Mouse (Mus musculus): ENCODE results near the gene Atp8b4.
A peak's percentile ranks its signal among the peaks of the same experiment; 100 is the strongest.
"Not testable (repeated sequence)": the region's sequence is repeated elsewhere in the genome, so short reads cannot be mapped to it uniquely, and the experiment has no call there.

Atp8b4 gene

DNA sequence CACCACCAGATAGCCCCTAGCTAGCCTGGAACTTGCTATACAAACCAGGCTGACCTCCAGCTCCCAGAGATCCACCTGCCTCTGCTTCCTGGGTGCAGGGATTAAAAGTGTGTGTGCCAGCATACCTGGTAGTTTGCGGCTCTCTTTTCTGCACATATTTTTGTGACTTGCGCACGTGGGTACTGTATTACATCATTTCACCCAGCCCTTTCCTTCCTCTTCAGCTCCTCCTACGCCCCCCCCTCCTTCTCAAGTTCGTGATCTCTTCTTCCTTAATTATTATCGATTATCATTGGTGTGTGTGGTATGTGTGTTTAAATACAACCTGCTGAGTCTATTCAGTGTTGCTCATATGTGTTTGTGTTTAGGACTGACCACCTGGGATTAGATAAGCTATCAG lies at the start of gene Atp8b4:
Gene Atp8b4, minus strand, starts transcription at position 154 of the 400 bp plus-strand sequence.
- DNase-seq (ENCODE audit: low spot score in 2 of 2), result no peak

DNA sequence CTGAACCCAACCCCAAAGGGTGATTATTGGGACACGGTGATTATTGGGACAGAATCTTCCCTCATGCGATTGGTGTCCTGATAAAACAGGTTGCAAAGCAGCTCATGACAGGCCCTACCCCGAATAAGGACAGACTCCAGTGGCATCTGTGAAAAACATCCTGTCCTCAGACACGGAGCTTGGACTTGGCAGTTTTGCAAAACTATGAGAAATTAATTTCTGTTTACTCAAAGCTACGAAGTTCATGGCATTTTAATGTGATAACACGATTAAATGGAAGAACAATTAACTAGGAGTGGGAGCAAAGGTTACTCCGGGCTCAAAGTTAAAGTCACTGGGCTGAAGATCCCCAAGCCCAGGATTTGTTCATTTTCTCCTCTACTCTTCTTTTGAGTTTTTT lies 49.2 kb upstream of the Atp8b4 start:
- DNase-seq (ENCODE audit: low spot score in 2 of 2), result no peak

DNA sequence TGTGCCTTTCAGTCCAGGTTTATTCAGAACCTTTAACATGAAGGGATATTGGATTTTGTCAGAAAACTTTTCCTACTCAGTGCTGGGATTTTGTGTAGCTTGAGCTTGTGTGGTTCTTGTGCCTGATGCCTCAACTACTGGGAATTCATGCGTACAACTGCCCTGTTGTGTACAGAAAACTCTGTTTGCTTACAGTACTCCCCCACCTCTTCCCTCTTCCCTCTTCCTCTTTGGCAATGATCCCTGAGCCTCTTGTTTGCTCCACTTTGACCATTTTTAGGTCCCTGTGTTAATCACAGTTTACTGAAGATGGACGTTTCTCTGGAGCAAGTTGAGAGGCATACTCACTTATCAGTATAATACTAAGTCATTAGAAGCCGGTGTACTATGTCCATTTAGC lies 45.9 kb upstream of the Atp8b4 start:
- no peak for DNase-seq (ENCODE audit: low spot score in 2 of 2)

DNA sequence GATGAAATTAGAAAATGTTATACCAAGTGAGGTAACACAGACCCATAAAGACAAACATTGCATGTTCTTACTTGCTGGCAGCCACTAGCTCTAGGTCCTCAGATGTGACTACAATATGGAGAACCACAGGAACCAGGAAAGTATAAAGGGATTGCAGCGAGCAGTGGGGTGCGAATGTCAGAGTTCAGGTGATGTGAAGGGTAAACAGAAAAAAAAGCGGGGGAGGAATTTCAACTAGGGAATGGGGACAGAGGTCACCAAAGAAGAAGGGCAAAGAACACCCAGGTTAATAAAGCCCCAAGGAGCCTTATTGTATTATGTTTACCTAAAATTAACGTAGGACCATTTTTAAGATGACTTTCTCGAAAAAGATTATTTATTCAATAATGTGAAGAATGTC lies 44.8 kb upstream of the Atp8b4 start:
- DNase-seq (ENCODE audit: low spot score in 2 of 2), result no peak

DNA sequence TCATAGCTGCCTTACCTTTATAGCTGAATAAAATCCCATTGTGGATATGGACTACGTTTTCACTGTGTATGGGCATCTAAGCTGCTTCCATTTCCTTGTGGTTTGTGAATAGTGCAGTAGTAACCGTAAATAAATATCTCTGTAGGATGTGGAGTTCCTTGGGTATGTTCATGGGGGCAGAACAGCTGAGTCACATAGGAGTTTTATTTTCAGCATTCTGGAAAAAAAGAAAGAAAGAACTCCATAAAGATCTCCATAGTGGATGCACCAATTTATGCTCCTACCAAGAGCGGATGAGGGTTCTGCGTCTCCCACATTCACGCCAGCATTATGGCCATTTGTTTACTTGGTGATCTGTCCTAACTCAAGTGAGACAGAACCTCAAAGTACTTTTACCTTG lies 41.7 kb upstream of the Atp8b4 start:
- no peak for DNase-seq (ENCODE audit: low spot score in 2 of 2)

- no peak for DNase-seq (ENCODE audit: low spot score in 2 of 2)
Observed at GRCm38 (mm10) chr2:126540390-126540925, 40.0 kb upstream of the Atp8b4 start.

GRCm38 (mm10) chr2:126537654-126538053 lies 37.2 kb upstream of the Atp8b4 start:
- DNase-seq (ENCODE audit: low spot score in 2 of 2), result no peak

DNA sequence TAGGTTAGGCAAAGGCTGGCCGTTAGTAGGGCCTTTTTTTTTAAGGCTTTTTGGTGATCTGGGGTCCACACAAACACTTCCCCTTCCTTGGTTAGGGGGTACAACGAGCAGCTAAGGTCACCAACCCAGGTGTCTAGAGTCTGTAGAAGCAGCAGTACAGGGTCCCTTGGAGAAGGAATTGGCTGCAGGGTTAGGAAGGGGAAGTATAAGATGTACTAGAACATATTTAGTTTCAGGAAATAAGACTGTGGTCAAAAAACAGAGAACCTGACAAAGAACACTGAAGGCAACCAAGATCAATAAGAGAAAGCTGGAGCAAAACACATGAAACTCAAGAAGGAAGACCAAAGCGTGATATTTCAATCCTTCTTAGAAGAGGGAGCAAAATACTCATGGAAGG lies 30.1 kb upstream of the Atp8b4 start:
- DNase-seq (ENCODE audit: low spot score in 2 of 2), result no peak

GRCm38 (mm10) chr2:126527461-126527860 lies 27.0 kb upstream of the Atp8b4 start:
- DNase-seq (ENCODE audit: low spot score in 2 of 2), result no peak

- no peak for DNase-seq (ENCODE audit: low spot score in 2 of 2)
Observed at GRCm38 (mm10) chr2:126524271-126524670, 23.8 kb upstream of the Atp8b4 start.

- not testable (repeated sequence) for DNase-seq (ENCODE audit: low spot score in 2 of 2)
Observed at GRCm38 (mm10) chr2:126523101-126523745, 22.7 kb upstream of the Atp8b4 start.

DNA sequence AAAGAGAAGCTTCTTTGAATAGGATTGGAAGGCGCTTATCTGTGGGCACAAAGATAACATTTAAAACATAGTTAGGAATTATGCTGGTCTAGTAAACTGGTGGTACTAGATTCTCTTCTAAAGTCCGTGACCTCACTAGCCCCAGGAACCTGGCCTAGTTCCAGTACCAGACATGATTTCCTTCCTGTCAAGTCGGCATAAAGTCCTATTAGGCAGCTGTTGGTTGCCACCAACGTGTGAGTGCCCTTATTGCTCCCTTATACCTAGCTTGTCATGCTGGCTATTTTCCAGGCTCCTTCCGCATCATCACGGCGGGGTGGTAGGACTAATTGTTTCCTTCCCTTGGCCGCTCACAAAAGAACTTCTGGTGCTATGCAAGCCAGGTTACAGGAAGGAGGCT lies 21.6 kb upstream of the Atp8b4 start:
- no peak for DNase-seq (ENCODE audit: low spot score in 2 of 2)

DNA sequence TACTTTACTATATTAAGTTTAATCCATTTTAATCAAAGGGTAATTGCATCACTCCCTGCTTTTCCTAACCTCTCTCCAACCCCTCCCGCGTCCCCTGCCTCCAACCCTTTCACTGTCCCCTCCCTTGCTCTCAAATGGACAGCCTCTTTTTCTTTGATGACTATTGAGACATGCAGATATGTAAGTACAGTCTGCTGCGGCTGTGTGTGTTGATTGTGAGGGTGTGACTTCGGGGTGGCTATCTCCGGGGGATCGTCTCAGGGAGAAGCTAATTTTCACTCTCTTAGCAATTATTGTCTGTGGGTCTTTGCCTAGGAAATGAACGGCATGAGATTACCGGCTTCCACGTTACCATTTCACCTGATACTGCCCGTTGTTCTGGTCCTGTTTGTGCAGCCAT lies 21.0 kb upstream of the Atp8b4 start:
- no peak for DNase-seq (ENCODE audit: low spot score in 2 of 2)

GRCm38 (mm10) chr2:126520828-126521227 lies 20.4 kb upstream of the Atp8b4 start:
- DNase-seq (ENCODE audit: low spot score in 2 of 2), result no peak

- DNase-seq (ENCODE audit: low spot score in 2 of 2), result no peak
Observed at GRCm38 (mm10) chr2:126519872-126520581, 19.6 kb upstream of the Atp8b4 start.

DNA sequence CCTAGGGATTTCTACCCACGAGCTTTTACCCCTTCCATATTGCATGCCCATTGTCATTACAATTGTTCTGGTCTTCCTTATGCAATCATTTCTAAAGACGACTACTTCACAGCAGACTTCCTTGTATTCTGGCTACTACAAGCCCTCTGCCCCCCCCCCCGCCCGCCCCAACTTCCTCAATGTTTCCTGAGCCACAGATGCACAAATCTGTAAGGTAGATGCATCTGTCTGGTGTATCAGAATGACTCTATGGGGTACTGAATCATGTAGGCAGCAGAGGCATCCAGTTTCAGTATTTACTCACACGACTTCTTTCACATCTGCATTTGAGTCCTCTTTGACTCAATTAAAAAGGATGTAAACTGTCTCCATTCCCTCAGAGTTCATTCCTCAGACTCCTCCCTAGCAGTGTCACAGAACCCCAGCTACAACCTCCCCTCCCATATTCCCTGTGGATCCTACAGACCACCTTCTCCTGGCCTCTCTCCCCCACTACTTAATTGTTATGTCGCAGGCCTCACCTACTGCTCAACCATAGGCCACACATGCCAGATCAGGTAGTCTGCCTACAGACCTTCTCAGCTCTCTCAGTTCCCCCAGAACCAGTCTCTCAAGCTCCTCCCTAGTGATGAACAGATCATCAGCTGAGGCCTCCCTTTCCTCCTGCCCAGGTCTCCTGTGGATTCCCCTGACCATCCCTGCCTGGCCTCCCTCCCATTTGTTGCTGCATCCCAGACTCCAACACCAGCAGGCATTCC lies 14.8 kb upstream of the Atp8b4 start:
- DNase-seq (ENCODE audit: low spot score in 2 of 2), result no peak

GRCm38 (mm10) chr2:126508228-126508627 lies 7.8 kb upstream of the Atp8b4 start:
- DNase-seq (ENCODE audit: low spot score in 2 of 2), result no peak

GRCm38 (mm10) chr2:126507477-126507876 lies 7.0 kb upstream of the Atp8b4 start:
- DNase-seq (ENCODE audit: low spot score in 2 of 2), result no peak

DNA sequence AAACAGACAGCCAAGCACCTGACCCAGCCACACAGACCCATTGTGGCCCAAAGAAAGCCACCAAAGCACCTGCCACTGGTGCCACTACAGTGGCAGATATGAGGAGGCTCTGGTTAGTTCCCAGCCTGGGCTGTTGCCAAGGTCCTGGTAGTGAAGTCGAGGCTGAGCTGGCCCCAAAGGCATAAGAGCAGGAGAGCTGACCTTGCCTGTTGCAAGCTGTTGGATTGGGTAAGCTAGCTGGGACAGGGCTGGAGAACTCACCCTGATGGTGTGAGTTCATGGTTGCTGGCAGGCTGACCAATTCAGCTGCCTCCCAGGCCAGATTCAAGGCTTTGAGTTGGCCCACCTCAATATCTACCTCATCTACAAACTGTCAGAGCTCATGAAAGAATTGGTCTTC lies 4.7 kb upstream of the Atp8b4 start:
- DNase-seq (ENCODE audit: low spot score in 2 of 2), result no peak

DNA sequence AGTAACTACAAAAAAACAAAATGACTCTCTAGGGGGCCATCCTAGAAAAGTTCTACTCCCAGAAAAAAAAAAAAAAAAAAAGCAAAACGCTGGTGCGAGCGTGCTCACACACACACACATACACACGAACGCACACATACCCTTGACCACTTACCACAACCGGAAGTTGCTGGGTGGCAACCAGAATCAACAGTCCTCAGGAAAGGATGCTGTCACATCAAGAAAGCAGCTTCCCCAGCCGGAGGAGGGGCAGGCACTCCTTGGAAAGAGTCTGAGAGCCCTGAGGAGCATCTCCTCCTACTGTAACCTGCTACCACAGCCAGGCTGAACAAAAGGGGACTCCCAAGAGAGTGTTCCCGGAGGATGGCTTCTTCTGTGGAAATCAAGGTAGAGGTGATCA lies 744 bp downstream of the Atp8b4 start:
- peak in 1 of 2 experiments; percentile 43 for DNase-seq (ENCODE audit: low spot score in 2 of 2)

GRCm38 (mm10) chr2:126498761-126499452 lies 1.6 kb downstream of the Atp8b4 start:
- DNase-seq (ENCODE audit: low spot score in 2 of 2), result no peak

DNA sequence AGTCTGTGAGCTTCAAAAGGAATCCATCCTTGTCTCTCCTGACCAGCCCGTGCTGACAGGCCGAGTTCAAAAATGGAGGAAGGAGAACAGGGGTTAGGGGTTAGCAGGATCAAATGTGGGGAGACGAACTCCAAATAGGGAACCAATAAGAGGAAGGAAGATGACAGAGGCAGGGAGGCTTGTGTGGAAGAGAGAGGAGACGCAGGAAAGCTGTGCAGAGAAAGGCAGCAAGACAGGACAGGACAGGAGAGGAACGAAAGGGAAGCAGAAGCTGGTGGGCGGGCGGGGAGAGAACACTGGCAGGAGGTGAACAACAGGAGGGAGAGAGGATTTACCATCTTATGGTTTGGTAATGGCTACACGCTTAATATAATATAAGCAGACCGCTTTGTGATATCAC lies 3.6 kb downstream of the Atp8b4 start:
- DNase-seq (ENCODE audit: low spot score in 2 of 2), result no peak

Measured in spleen, postnatal 10 days (tissue).